In genomic region chr17:35187345-35187744, GRCm38 (mm10) we compare ENCODE assay signal across 15 mouse cellular contexts. TPM values are rescaled to one million over a fixed set of nuclear protein-coding genes. Genes with fewer than 3 reads are reported as not detected.
DNase-seq lines count a peak whose midpoint lies in the region; ATAC-seq and TF ChIP-seq lines count a peak whose summit lies in the region.
"Had no signal": no experiment of that assay in that cellular context is flagged by ENCODE, and none has a peak within 500 bp of the region (broad histone marks: within the 10 kb centered on the region; RNA-seq: fewer than 3 reads in every experiment).

No protein-coding gene starts in this region.

- no peak for ATAC-seq in forebrain, embryonic 16.5 days
- ATAC-seq in liver, embryonic 12.5 days, result no peak
- no peak for ATAC-seq in hindbrain, embryonic 14.5 days (ENCODE audit: low FRiP score)
- no peak for ATAC-seq in midbrain, embryonic 16.5 days
- no peak for ATAC-seq in erythroblast, adult 5-6 weeks (replicated peaks; ENCODE audit: low FRiP score, poor library complexity, severe bottlenecking)

- TF ChIP-seq CTCF in spleen, adult 2 months (IDR thresholded peaks at IDR 0.05; ENCODE audit: extremely low read depth, insufficient read depth, insufficient read length, insufficient replicate concordance), result no peak

- H3K4me2 ChIP-seq in forebrain, embryonic 16.5 days (ENCODE audit: low read length), result no peak overlapping the region
- H3K4me2 ChIP-seq in liver, embryonic 12.5 days, result peak overlapping the region; percentile 85; the same call in 1 of the 2 replicates
- H3K4me2 ChIP-seq in hindbrain, embryonic 14.5 days (replicated peaks), result no peak overlapping the region
- no peak overlapping the region for H3K4me2 ChIP-seq in midbrain, embryonic 16.5 days (ENCODE audit: low read length)

- H3K27ac ChIP-seq in forebrain, embryonic 10.5 days, result 0 out of 2 replicates have a peak overlapping the region, but pooled peaks have one; percentile 53
- H3K27ac ChIP-seq in forebrain, embryonic 16.5 days (ENCODE audit: low read length), result no peak overlapping the region
- peak overlapping the region; percentile 89 for H3K27ac ChIP-seq in spleen, adult 2 months (ENCODE audit: insufficient read depth, low read length)
- peak overlapping the region; percentile 72; the same call in 1 of the 2 replicates for H3K27ac ChIP-seq in liver, embryonic 12.5 days
- no peak overlapping the region for H3K27ac ChIP-seq in hindbrain, embryonic 14.5 days
- H3K27ac ChIP-seq in midbrain, embryonic 16.5 days (ENCODE audit: low read length), result no peak overlapping the region

- H3K4me3 ChIP-seq in forebrain, embryonic 10.5 days, result no peak overlapping the region
- no peak overlapping the region for H3K4me3 ChIP-seq in forebrain, embryonic 16.5 days (replicated peaks; ENCODE audit: low read length)
- H3K4me3 ChIP-seq in spleen, adult 2 months (ENCODE audit: extremely low read depth, insufficient read depth, insufficient read length), result peak overlapping the region; percentile 16; the same call in 1 of the 2 replicates
- no peak overlapping the region; the same call in 1 of the 2 replicates for H3K4me3 ChIP-seq in liver, embryonic 12.5 days
- H3K4me3 ChIP-seq in hindbrain, embryonic 14.5 days (replicated peaks; ENCODE audit: low read length), result no peak overlapping the region
- H3K4me3 ChIP-seq in midbrain, embryonic 16.5 days (ENCODE audit: low read depth, low read length), result no peak overlapping the region

- no peak for DNase-seq in forebrain, embryonic 10.5 days (ENCODE audit: extremely low spot score, low spot score)
- DNase-seq in spleen, adult 2 months (ENCODE audit: low read depth in 1 of 2, low spot score in 2 of 2), result no peak
- no peak for DNase-seq in spleen, postnatal 36 days (ENCODE audit: low spot score in 2 of 2)
- DNase-seq in hindbrain, embryonic 14.5 days (ENCODE audit: low spot score), result no peak
- DNase-seq: gastrocnemius, postnatal 36 days; kidney, adult 8-10 months had no signal

- H3K9me3 ChIP-seq in forebrain, embryonic 10.5 days, result no peaks in the 10 kb centered on the region
- H3K9me3 ChIP-seq in forebrain, embryonic 16.5 days (ENCODE audit: control insufficient read depth, low read length), result no peaks in the 10 kb centered on the region
- no peaks in the 10 kb centered on the region for H3K9me3 ChIP-seq in liver, embryonic 12.5 days (replicated peaks)
- H3K9me3 ChIP-seq in hindbrain, embryonic 14.5 days (ENCODE audit: control insufficient read depth, low read length), result no peaks in the 10 kb centered on the region
- H3K9me3 ChIP-seq in midbrain, embryonic 16.5 days (replicated peaks; ENCODE audit: control insufficient read depth, low read length, poor library complexity, severe bottlenecking), result no peaks in the 10 kb centered on the region
- H3K9me3 ChIP-seq: heart, embryonic 13.5 days; hindbrain, embryonic 15.5 days; midbrain, embryonic 12.5 days had no signal

- WGBS in forebrain, embryonic 10.5 days, result 79% methylated on average over 4 of the region's 4 CpGs
- WGBS in forebrain, embryonic 16.5 days, result 73% methylated on average over 4 of the region's 4 CpGs
- 69% methylated on average over 4 of the region's 4 CpGs for WGBS in spleen, adult 2 months
- 56% methylated on average over 4 of the region's 4 CpGs for WGBS in liver, embryonic 12.5 days (ENCODE audit: insufficient replicate concordance)
- 77% methylated on average over 4 of the region's 4 CpGs for WGBS in hindbrain, embryonic 14.5 days
- WGBS in midbrain, embryonic 16.5 days, result 74% methylated on average over 4 of the region's 4 CpGs

- H3K27me3 ChIP-seq in forebrain, embryonic 10.5 days (ENCODE audit: poor library complexity, severe bottlenecking), result no peaks in the 10 kb centered on the region
- no peaks in the 10 kb centered on the region for H3K27me3 ChIP-seq in forebrain, embryonic 16.5 days (replicated peaks; ENCODE audit: control insufficient read depth, insufficient read depth, low read length)
- no peaks in the 10 kb centered on the region for H3K27me3 ChIP-seq in spleen, adult 2 months (ENCODE audit: control insufficient read depth, insufficient read depth, low read length)
- no peaks in the 10 kb centered on the region for H3K27me3 ChIP-seq in liver, embryonic 12.5 days (replicated peaks)
- H3K27me3 ChIP-seq in hindbrain, embryonic 14.5 days (ENCODE audit: control insufficient read depth, insufficient read depth, low read length), result no peaks in the 10 kb centered on the region
- H3K27me3 ChIP-seq in midbrain, embryonic 16.5 days (ENCODE audit: control insufficient read depth, insufficient read depth, low read depth, low read length), result no peaks in the 10 kb centered on the region
- H3K27me3 ChIP-seq: hindbrain, embryonic 15.5 days; midbrain, embryonic 12.5 days had no signal

- H3K9ac ChIP-seq in forebrain, embryonic 16.5 days (replicated peaks; ENCODE audit: low read depth, low read length), result no peak overlapping the region
- H3K9ac ChIP-seq in liver, embryonic 12.5 days, result 0 out of 2 replicates have a peak overlapping the region, but pooled peaks have one; percentile 15
- no peak overlapping the region for H3K9ac ChIP-seq in hindbrain, embryonic 14.5 days
- no peak overlapping the region for H3K9ac ChIP-seq in midbrain, embryonic 16.5 days (ENCODE audit: low read depth, low read length)
- H3K9ac ChIP-seq: hindbrain, embryonic 15.5 days had no signal

- no peaks in the 10 kb centered on the region for H3K36me3 ChIP-seq in forebrain, embryonic 10.5 days (replicated peaks)
- H3K36me3 ChIP-seq in forebrain, embryonic 16.5 days (ENCODE audit: control insufficient read depth, insufficient read depth), result no peaks in the 10 kb centered on the region
- no peaks in the 10 kb centered on the region for H3K36me3 ChIP-seq in spleen, adult 2 months (ENCODE audit: control insufficient read depth, insufficient read depth, low read length)
- H3K36me3 ChIP-seq in liver, embryonic 12.5 days, result no peaks in the 10 kb centered on the region
- no peaks in the 10 kb centered on the region for H3K36me3 ChIP-seq in hindbrain, embryonic 14.5 days (replicated peaks; ENCODE audit: control insufficient read depth, insufficient read depth)
- H3K36me3 ChIP-seq in midbrain, embryonic 16.5 days (ENCODE audit: control insufficient read depth, insufficient read depth, low read length), result no peaks in the 10 kb centered on the region
- H3K36me3 ChIP-seq: heart, embryonic 13.5 days; hindbrain, embryonic 15.5 days; midbrain, embryonic 12.5 days had no signal

- no peak for TF ChIP-seq POLR2A in spleen, adult 2 months (IDR thresholded peaks at IDR 0.05; ENCODE audit: low read depth, low read length)

- peaks cover 27% of the 10 kb centered on the region for H3K4me1 ChIP-seq in forebrain, embryonic 10.5 days
- H3K4me1 ChIP-seq in forebrain, embryonic 16.5 days (replicated peaks; ENCODE audit: control insufficient read depth, insufficient read depth, low read length), result peaks cover 9% of the 10 kb centered on the region
- peaks cover 46% of the 10 kb centered on the region; the same call in 1 of the 2 replicates for H3K4me1 ChIP-seq in spleen, adult 2 months (ENCODE audit: control insufficient read depth, insufficient read depth, insufficient read length)
- H3K4me1 ChIP-seq in liver, embryonic 12.5 days, result peaks cover 33% of the 10 kb centered on the region
- peaks cover 11% of the 10 kb centered on the region; the same call in 1 of the 2 replicates for H3K4me1 ChIP-seq in hindbrain, embryonic 14.5 days (replicated peaks; ENCODE audit: control insufficient read depth, insufficient read depth, low read length)
- H3K4me1 ChIP-seq in midbrain, embryonic 16.5 days (ENCODE audit: control insufficient read depth, insufficient read depth, low read length), result no peaks in the 10 kb centered on the region; the same call in 1 of the 2 replicates

RNA-seq across cellular contexts. Expression of gene Lst1, which starts 0.9 kb away (rescaled TPM):
- 3.3 and 4.7 TPM in 2 replicates for polyA plus RNA-seq in forebrain, embryonic 10.5 days (2016; fragmentation: Nextera tagmentation; extraction: Ambion mirVana)
- 4.5 and 4.9 TPM in 2 replicates for polyA plus RNA-seq in forebrain, embryonic 16.5 days (2015; fragmentation: Nextera tagmentation; extraction: Ambion mirVana)
- 109 and 112 TPM in 2 replicates for polyA plus RNA-seq in spleen, adult 2 months (2012; rRNA removed)
- polyA plus RNA-seq in liver, embryonic 12.5 days (2016; fragmentation: Nextera tagmentation; extraction: Ambion mirVana), result 20.8 and 23.7 TPM in 2 replicates
- polyA plus RNA-seq in hindbrain, embryonic 14.5 days (2014; fragmentation: Nextera tagmentation; extraction: Ambion mirVana), result 8.2 and 13.3 TPM in 2 replicates
- 4.7 and 5.9 TPM in 2 replicates for polyA plus RNA-seq in midbrain, embryonic 16.5 days (2015; fragmentation: Nextera tagmentation; extraction: Ambion mirVana)
- 55.5 and 77.7 TPM in 2 replicates for total RNA-seq in erythroblast, adult 5-6 weeks (2015; ENCODE audit: low replicate concordance)
- total RNA-seq in erythroblast, adult 5-6 weeks (2017; ENCODE audit: low replicate concordance), result 32.2 and 57.3 TPM in 2 replicates

RNA-seq across cellular contexts. Expression of gene Ltb, which starts 6.9 kb away (rescaled TPM):
- 0.16 and 0.32 TPM in 2 replicates for polyA plus RNA-seq in forebrain, embryonic 10.5 days (2016; fragmentation: Nextera tagmentation; extraction: Ambion mirVana)
- polyA plus RNA-seq in forebrain, embryonic 16.5 days (2015; fragmentation: Nextera tagmentation; extraction: Ambion mirVana), result 0.24 TPM in 1 of 2 replicates, not detected in the other
- 531 and 756 TPM in 2 replicates for polyA plus RNA-seq in spleen, adult 2 months (2012; rRNA removed)
- 1.2 and 1.3 TPM in 2 replicates for polyA plus RNA-seq in liver, embryonic 12.5 days (2016; fragmentation: Nextera tagmentation; extraction: Ambion mirVana)
- 0.29 and 0.39 TPM in 2 replicates for polyA plus RNA-seq in hindbrain, embryonic 14.5 days (2014; fragmentation: Nextera tagmentation; extraction: Ambion mirVana)
- polyA plus RNA-seq in midbrain, embryonic 16.5 days (2015; fragmentation: Nextera tagmentation; extraction: Ambion mirVana), result 0.48 and 0.62 TPM in 2 replicates
- total RNA-seq in erythroblast, adult 5-6 weeks (2015; ENCODE audit: low replicate concordance), result 4.6 TPM in 1 of 2 replicates, not detected in the other
- 1.7 and 3.8 TPM in 2 replicates for total RNA-seq in erythroblast, adult 5-6 weeks (2017; ENCODE audit: low replicate concordance)

RNA-seq across cellular contexts. Expression of gene Aif1, which starts 11.5 kb away (rescaled TPM):
- polyA plus RNA-seq in forebrain, embryonic 10.5 days (2016; fragmentation: Nextera tagmentation; extraction: Ambion mirVana), result 3.3 and 3.9 TPM in 2 replicates
- 5.9 and 8.0 TPM in 2 replicates for polyA plus RNA-seq in forebrain, embryonic 16.5 days (2015; fragmentation: Nextera tagmentation; extraction: Ambion mirVana)
- 8.3 and 10.2 TPM in 2 replicates for polyA plus RNA-seq in spleen, adult 2 months (2012; rRNA removed)
- 10.5 and 11.6 TPM in 2 replicates for polyA plus RNA-seq in liver, embryonic 12.5 days (2016; fragmentation: Nextera tagmentation; extraction: Ambion mirVana)
- 7.8 and 8.7 TPM in 2 replicates for polyA plus RNA-seq in hindbrain, embryonic 14.5 days (2014; fragmentation: Nextera tagmentation; extraction: Ambion mirVana)
- 6.2 and 6.9 TPM in 2 replicates for polyA plus RNA-seq in midbrain, embryonic 16.5 days (2015; fragmentation: Nextera tagmentation; extraction: Ambion mirVana)
- total RNA-seq in erythroblast, adult 5-6 weeks (2015; ENCODE audit: low replicate concordance), result 14.4 and 19.8 TPM in 2 replicates
- total RNA-seq in erythroblast, adult 5-6 weeks (2017; ENCODE audit: low replicate concordance), result 8.7 and 15.8 TPM in 2 replicates
- polyA plus RNA-seq: myocyte had no signal

RNA-seq across cellular contexts. Expression of gene Tnf, which starts 14.5 kb away (rescaled TPM):
- polyA plus RNA-seq in forebrain, embryonic 10.5 days (2016; fragmentation: Nextera tagmentation; extraction: Ambion mirVana), result 0.10 TPM in 1 of 2 replicates, not detected in the other
- polyA plus RNA-seq in forebrain, embryonic 16.5 days (2015; fragmentation: Nextera tagmentation; extraction: Ambion mirVana), result not detected in 2 replicates
- 7.5 and 13.2 TPM in 2 replicates for polyA plus RNA-seq in spleen, adult 2 months (2012; rRNA removed)
- polyA plus RNA-seq in liver, embryonic 12.5 days (2016; fragmentation: Nextera tagmentation; extraction: Ambion mirVana), result 0.33 and 0.36 TPM in 2 replicates
- not detected in 2 replicates for polyA plus RNA-seq in hindbrain, embryonic 14.5 days (2014; fragmentation: Nextera tagmentation; extraction: Ambion mirVana)
- polyA plus RNA-seq in midbrain, embryonic 16.5 days (2015; fragmentation: Nextera tagmentation; extraction: Ambion mirVana), result not detected in 2 replicates
- total RNA-seq in erythroblast, adult 5-6 weeks (2015; ENCODE audit: low replicate concordance), result 10.7 and 19.2 TPM in 2 replicates
- 2.8 and 8.3 TPM in 2 replicates for total RNA-seq in erythroblast, adult 5-6 weeks (2017; ENCODE audit: low replicate concordance)
- polyA plus RNA-seq: hindbrain, embryonic 15.5 days; limb, embryonic 11.5 days; midbrain, embryonic 12.5 days had no signal

RNA-seq across cellular contexts. Expression of gene Lta, which starts 17.8 kb away (rescaled TPM):
- polyA plus RNA-seq in forebrain, embryonic 10.5 days (2016; fragmentation: Nextera tagmentation; extraction: Ambion mirVana), result not detected in 2 replicates
- 0.24 and 0.35 TPM in 2 replicates for polyA plus RNA-seq in forebrain, embryonic 16.5 days (2015; fragmentation: Nextera tagmentation; extraction: Ambion mirVana)
- 24.8 and 26.8 TPM in 2 replicates for polyA plus RNA-seq in spleen, adult 2 months (2012; rRNA removed)
- 0.12 TPM in 1 of 2 replicates, not detected in the other for polyA plus RNA-seq in liver, embryonic 12.5 days (2016; fragmentation: Nextera tagmentation; extraction: Ambion mirVana)
- 0.23 and 0.55 TPM in 2 replicates for polyA plus RNA-seq in hindbrain, embryonic 14.5 days (2014; fragmentation: Nextera tagmentation; extraction: Ambion mirVana)
- polyA plus RNA-seq in midbrain, embryonic 16.5 days (2015; fragmentation: Nextera tagmentation; extraction: Ambion mirVana), result 0.45 and 1.1 TPM in 2 replicates
- not detected in 2 replicates for total RNA-seq in erythroblast, adult 5-6 weeks (2015; ENCODE audit: low replicate concordance)
- not detected in 2 replicates for total RNA-seq in erythroblast, adult 5-6 weeks (2017; ENCODE audit: low replicate concordance)
- polyA plus RNA-seq: heart, embryonic 13.5 days; midbrain, embryonic 12.5 days had no signal

Comparison
In these comparisons a context has a peak if more than half of its experiments do, and no peak if none do; other contexts are left out.
1. H3K27ac ChIP-seq: peak in forebrain, embryonic 10.5 days (single experiment), spleen, adult 2 months (single experiment) and liver, embryonic 12.5 days (single experiment); none in forebrain, embryonic 16.5 days (single experiment), hindbrain, embryonic 14.5 days (single experiment) and midbrain, embryonic 16.5 days (single experiment).
2. RNA of gene Ltb, which starts 6.9 kb away (polyA plus RNA-seq): 531 to 756 TPM in spleen, adult 2 months; 1.2 to 1.3 TPM in liver, embryonic 12.5 days, 0.48 to 0.62 TPM in midbrain, embryonic 16.5 days, 0.29 to 0.39 TPM in hindbrain, embryonic 14.5 days, 0.24 TPM in forebrain, embryonic 16.5 days and 0.16 to 0.32 TPM in forebrain, embryonic 10.5 days; every median in the first group is over 100 times any median in the second.